Mouse (Mus musculus): ENCODE results near the gene Nsg2. TPM values are rescaled to one million over a fixed set of nuclear protein-coding genes. Genes with fewer than 3 reads are reported as not detected.

Nsg2 gene
- polyA plus RNA-seq, 1 experiment from 2014 or later, result 467 TPM

DNA sequence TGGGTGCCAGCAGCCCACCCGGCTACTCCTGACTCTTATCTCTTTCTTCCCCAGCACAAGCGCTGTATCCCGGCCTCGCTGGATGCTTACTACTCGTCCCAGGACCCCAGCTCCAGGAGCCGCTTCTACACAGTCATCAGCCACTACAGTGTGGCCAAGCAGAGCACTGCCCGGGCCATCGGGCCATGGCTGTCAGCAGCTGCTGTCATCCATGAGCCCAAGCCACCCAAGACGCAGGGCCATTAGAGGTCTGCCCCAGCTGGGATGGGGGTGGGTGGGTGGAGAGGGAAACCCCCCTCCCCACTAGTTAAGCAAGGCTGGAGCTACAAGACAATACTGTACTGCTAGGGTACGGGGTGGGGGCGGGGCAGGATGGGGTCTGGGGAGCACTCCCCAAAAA lies 57.1 kb downstream of the Nsg2 start:
- peaks cover 56% of the 10 kb centered on the region for H3K36me3 ChIP-seq
- no peak overlapping the region for H3K4me3 ChIP-seq (replicated peaks)
- WGBS, result 57% methylated on average over 11 of the region's 11 CpGs
- no peaks in the 10 kb centered on the region for H3K9me3 ChIP-seq
- H3K27me3 ChIP-seq, result peaks cover 4% of the 10 kb centered on the region; the same call in 1 of the 2 replicates
- ATAC-seq, result peak; percentile 74
- H3K9ac ChIP-seq (replicated peaks), result 0 out of 2 replicates have a peak overlapping the region, but pooled peaks have one; percentile 30
- H3K27ac ChIP-seq, result peak overlapping the region; percentile 82
- peak overlapping the region; percentile 9 for H3K4me2 ChIP-seq (replicated peaks)
- peaks cover 54% of the 10 kb centered on the region for H3K4me1 ChIP-seq (replicated peaks)

DNA sequence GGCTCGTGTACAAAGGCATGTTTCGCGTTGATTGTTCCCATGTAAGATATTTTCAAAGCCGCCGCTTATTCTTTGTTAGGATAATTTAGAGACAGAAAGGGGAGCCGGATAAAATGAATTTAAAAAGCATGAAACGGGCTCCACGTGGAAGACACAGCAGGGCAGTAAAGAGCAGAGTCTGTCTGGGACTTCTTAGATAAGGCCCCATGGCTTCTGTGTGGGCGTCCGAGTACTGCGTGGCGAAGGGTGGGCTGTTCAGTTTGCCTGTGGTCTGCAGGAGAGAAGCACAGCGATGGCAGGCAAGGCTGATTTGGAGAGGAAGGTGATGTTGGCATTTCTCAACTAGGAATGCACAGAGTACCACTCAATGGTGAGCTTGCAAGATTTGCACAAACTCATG lies 57.6 kb downstream of the Nsg2 start:
- 0 out of 2 replicates have a peak, but pooled peaks have one; percentile 47 for ATAC-seq
- peaks cover 57% of the 10 kb centered on the region for H3K4me1 ChIP-seq (replicated peaks)
- H3K4me3 ChIP-seq (replicated peaks), result no peak overlapping the region
- peak overlapping the region; percentile 9; the same call in 1 of the 2 replicates for H3K4me2 ChIP-seq (replicated peaks)
- H3K27me3 ChIP-seq, result peaks cover 4% of the 10 kb centered on the region; the same call in 1 of the 2 replicates
- H3K9me3 ChIP-seq, result no peaks in the 10 kb centered on the region
- H3K9ac ChIP-seq (replicated peaks), result no peak overlapping the region
- H3K27ac ChIP-seq, result peak overlapping the region; percentile 82
- H3K36me3 ChIP-seq, result peaks cover 56% of the 10 kb centered on the region
- 34% methylated on average over 13 of the region's 13 CpGs for WGBS

DNA sequence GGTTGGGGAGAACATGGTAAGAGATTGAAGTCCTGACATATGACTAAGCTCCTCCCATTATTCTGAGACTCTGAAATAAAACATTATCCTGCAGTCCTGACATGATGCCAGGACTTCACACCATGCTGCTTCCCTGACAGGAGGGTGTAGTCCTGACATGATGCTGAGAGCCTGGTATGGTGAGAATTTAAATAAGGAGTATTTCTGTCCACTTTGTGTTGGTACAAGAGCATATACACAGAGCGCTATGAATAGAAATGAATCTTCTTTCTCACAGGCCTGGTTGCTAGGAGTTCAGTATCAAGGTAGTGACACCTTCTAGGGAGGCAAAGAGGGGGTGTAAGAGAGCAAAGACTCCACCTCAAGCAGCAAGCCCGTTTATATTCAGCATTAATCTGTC lies 60.8 kb downstream of the Nsg2 start:
- peaks cover 60% of the 10 kb centered on the region for H3K4me1 ChIP-seq (replicated peaks)
- peaks cover 46% of the 10 kb centered on the region for H3K36me3 ChIP-seq
- H3K4me3 ChIP-seq (replicated peaks), result no peak overlapping the region
- no peaks in the 10 kb centered on the region for H3K9me3 ChIP-seq
- H3K27me3 ChIP-seq, result peaks cover 4% of the 10 kb centered on the region; the same call in 1 of the 2 replicates
- ATAC-seq, result no peak
- 0 out of 2 replicates have a peak overlapping the region, but pooled peaks have one; percentile 73 for H3K27ac ChIP-seq
- 59% methylated on average over 2 of the region's 2 CpGs for WGBS
- no peak overlapping the region for H3K9ac ChIP-seq (replicated peaks)
- H3K4me2 ChIP-seq (replicated peaks), result no peak overlapping the region

DNA sequence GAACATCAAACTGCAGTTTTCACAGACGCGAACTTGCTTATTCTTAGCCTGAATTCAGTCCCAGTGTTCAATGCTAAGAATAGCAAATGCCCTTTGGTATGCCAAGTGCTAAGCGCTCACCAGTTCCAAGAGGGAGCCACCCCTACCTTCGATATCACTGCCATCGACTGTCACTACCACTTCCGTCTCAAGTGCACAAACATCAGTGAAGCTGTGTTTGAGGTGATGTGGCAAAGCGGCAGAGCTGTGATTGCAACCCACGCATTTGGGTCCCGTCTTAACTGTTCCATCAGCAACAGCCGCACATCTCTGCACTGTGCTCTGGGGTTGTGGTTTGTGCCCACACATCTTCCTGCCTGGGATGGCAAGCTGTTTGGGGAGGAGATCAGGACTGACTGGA lies 61.6 kb downstream of the Nsg2 start:
- Histone ChIP-seq H3K4me2 (replicated peaks) (no peak overlapping the region), H3K4me3 (replicated peaks) (no peak overlapping the region), H3K27ac (peak overlapping the region; percentile 73; the same call in 1 of the 2 replicates), H3K9ac (replicated peaks) (0 out of 2 replicates have a peak overlapping the region, but pooled peaks have one; percentile 19), H3K4me1 (replicated peaks) (peaks cover 55% of the 10 kb centered on the region), H3K36me3 (peaks cover 41% of the 10 kb centered on the region), H3K9me3 (no peaks in the 10 kb centered on the region), H3K27me3 (peaks cover 4% of the 10 kb centered on the region; the same call in 1 of the 2 replicates)
- 90% methylated on average over 10 of the region's 10 CpGs for WGBS
- ATAC-seq, result no peak

DNA sequence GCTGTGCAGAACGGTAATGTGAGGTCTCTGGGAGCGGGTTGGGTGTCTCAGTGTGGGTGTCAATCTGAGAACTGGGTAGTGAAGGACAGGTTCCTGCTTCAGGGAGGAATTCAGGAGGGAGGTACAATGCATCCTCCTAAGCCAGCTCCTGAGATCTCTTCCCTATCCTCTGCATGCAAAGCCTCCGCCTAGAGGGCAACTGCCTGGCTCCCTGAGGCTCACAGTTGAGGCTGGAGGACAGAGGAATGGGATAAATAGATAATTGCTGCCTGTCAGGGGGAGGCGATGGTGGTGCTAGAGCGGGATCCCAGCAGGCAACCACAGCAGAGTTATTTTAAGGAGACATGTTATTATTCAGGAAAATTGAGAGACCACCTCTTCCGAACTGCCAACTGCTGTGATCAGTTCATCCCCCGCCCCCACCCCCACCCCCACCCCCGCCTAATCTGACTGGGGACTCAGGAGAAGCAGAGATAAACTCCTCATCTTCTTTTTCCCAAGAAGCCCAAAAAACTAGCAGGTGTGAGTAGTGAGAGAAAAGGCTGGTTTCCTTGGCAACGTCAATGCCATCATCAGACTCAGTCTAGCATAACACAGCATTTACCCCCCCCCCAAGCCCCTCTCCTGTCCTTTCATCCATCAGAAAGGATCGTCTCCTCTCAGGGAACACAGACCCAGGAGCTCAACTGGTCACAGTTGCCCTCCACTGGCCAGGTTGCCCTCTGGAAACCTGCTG lies 63.7 kb downstream of the Nsg2 start:
- H3K4me2 ChIP-seq (replicated peaks), result peak overlapping the region; percentile 11
- peak; percentile 77 for ATAC-seq
- peaks cover 24% of the 10 kb centered on the region for H3K36me3 ChIP-seq
- H3K9ac ChIP-seq (replicated peaks), result peak overlapping the region; percentile 51
- 6% methylated on average over 10 of the region's 10 CpGs for WGBS
- peak overlapping the region; percentile 90 for H3K27ac ChIP-seq
- H3K27me3 ChIP-seq, result peaks cover 4% of the 10 kb centered on the region; the same call in 1 of the 2 replicates
- peaks cover 48% of the 10 kb centered on the region for H3K4me1 ChIP-seq (replicated peaks)
- no peak overlapping the region for H3K4me3 ChIP-seq (replicated peaks)
- no peaks in the 10 kb centered on the region for H3K9me3 ChIP-seq

DNA sequence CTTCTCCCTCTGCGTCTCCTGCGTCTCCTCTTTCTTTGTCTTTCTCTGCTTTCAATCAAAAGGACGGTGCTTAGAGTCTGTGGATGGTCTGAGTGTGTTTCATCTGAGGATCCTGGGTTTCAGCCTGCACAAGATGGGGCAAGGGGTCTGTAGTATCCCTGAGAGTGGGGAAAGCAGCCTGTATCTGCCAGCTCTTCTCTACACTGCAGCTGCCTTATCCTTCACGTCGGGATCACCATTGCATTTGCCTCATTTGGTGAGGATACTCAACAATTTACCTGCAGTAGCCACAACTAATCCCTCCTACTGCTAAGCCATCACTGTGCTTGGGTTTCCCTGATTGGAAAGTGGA lies 64.2 kb downstream of the Nsg2 start:
- Histone ChIP-seq H3K9me3 (no peaks in the 10 kb centered on the region), H3K27ac (peak overlapping the region; percentile 90), H3K9ac (replicated peaks) (peak overlapping the region; percentile 21; the same call in 1 of the 2 replicates), H3K4me3 (replicated peaks) (no peak overlapping the region), H3K4me1 (replicated peaks) (peaks cover 54% of the 10 kb centered on the region), H3K36me3 (peaks cover 18% of the 10 kb centered on the region), H3K4me2 (replicated peaks) (peak overlapping the region; percentile 11; the same call in 1 of the 2 replicates), H3K27me3 (peaks cover 3% of the 10 kb centered on the region; the same call in 1 of the 2 replicates)
- WGBS, result 3% methylated on average over 5 of the region's 5 CpGs
- ATAC-seq, result peak; percentile 48

DNA sequence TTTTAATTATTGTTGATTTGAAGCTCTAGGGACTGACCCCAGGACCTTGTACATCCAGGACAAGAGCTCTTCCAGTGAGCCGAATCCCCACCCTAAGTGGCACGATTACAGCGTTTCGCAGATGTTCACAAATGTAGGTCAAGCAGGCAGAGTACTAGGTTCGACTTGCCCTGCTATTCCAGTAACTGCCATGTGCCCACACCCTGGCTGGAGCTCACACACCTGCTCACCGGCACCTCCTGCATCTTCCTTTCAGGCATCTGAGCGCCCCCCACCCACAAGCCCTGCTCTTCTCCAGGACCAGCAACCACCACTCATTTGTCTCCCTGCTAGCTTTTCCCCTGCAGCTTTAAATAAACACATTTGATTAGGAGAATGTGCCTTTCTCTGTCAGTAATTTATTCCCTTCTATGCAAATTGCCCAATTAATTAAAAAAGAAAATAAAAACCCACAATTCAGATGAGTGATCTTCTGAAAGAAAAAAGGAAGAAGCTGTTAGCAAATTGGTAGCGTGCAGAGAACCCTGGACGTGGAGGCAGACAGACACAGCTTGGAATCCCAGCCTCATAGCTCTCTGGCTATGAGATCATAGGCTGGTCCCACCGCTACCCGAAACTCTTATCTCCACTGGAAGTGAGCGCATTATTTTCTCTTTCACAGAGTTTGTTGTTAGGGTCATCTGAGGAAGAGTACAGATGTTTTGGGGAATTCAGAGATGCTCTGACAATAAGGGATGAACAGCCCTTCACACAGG lies 68.7 kb downstream of the Nsg2 start:
- peaks cover 34% of the 10 kb centered on the region for H3K4me1 ChIP-seq (replicated peaks)
- peak overlapping the region; percentile 66 for H3K27ac ChIP-seq
- no peaks in the 10 kb centered on the region for H3K36me3 ChIP-seq
- no peaks in the 10 kb centered on the region for H3K27me3 ChIP-seq
- 64% methylated on average over 12 of the region's 12 CpGs for WGBS
- no peaks in the 10 kb centered on the region for H3K9me3 ChIP-seq
- no peak overlapping the region for H3K4me3 ChIP-seq (replicated peaks)
- peak; percentile 20; the same call in 1 of the 2 replicates for ATAC-seq
- no peak overlapping the region for H3K9ac ChIP-seq (replicated peaks)
- H3K4me2 ChIP-seq (replicated peaks), result no peak overlapping the region

DNA sequence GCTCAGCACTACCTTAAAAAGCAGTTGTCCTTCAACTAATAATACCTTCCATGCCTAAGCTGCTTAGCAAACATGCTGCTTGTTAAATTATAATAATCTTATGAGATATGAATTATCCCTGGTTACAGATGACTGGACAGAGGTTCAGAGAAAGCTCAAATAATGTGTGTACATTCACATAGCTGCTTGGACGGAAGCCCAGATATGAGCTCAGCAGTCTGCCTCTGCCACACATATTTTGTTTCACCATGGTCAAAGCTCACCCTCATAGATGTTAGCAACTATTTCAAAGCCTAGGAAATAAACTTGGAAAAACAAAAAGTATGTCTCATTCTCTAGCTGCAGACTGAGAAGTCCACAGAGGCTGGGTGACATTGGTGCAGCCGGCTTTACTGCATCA lies 74.9 kb downstream of the Nsg2 start:
- ATAC-seq, result no peak
- H3K4me1 ChIP-seq (replicated peaks), result peaks cover 5% of the 10 kb centered on the region
- H3K9me3 ChIP-seq, result no peaks in the 10 kb centered on the region
- no peak overlapping the region for H3K27ac ChIP-seq
- no peak overlapping the region for H3K9ac ChIP-seq (replicated peaks)
- H3K4me3 ChIP-seq (replicated peaks), result no peak overlapping the region
- 94% methylated on average over 2 of the region's 2 CpGs for WGBS
- no peak overlapping the region for H3K4me2 ChIP-seq (replicated peaks)
- H3K27me3 ChIP-seq, result no peaks in the 10 kb centered on the region
- no peaks in the 10 kb centered on the region for H3K36me3 ChIP-seq

DNA sequence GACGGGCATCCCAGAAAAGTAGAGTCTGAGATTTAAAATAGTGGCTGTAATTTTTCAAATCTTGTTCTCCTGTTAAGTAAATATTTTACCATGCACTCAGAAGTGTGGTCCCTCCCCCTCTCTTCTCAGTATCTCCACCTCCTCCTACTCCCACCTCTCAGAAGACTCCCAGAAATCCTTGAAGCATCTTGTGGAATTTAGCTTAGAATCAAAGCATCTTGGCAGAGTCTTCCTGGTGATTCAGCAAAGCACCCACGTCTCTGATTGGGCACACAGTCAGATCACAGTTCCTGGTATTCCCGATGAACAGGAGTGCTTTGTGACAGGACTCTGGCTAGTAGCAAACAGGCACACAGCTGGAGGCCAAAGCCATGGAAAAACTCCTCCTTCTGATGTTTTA lies 83.2 kb downstream of the Nsg2 start:
- H3K9ac ChIP-seq (replicated peaks), result no peak overlapping the region
- WGBS, result 70% methylated on average over 3 of the region's 3 CpGs
- H3K4me1 ChIP-seq (replicated peaks), result peaks cover 27% of the 10 kb centered on the region
- H3K27ac ChIP-seq, result no peak overlapping the region
- no peaks in the 10 kb centered on the region for H3K9me3 ChIP-seq
- H3K36me3 ChIP-seq, result no peaks in the 10 kb centered on the region
- no peak overlapping the region for H3K4me2 ChIP-seq (replicated peaks)
- ATAC-seq, result no peak
- H3K27me3 ChIP-seq, result no peaks in the 10 kb centered on the region
- H3K4me3 ChIP-seq (replicated peaks), result no peak overlapping the region

DNA sequence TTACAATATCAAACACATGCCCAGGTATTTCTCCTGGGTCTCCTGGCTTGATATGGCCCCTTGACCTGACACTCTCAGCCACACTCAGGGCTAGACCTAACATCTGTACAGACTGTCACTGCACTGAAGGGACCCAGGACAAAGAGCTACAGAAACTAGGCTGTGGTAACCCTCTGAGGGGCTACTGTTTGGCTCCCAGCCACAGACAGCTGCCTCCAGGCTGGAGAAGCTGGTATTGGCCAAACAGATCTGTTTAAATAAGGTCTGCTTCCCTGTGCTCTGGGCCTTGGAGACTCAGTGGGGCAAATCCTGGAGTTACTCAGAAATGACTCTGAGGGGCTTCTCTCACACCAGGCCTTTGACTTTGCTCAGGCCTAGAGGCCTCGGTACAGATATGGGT lies 86.3 kb downstream of the Nsg2 start:
- H3K4me1 ChIP-seq (replicated peaks), result peaks cover 33% of the 10 kb centered on the region
- H3K9ac ChIP-seq (replicated peaks), result no peak overlapping the region
- WGBS, result 56% methylated on average over 1 of the region's 1 CpGs
- no peak overlapping the region for H3K4me3 ChIP-seq (replicated peaks)
- peak; percentile 24 for ATAC-seq
- H3K9me3 ChIP-seq, result no peaks in the 10 kb centered on the region
- H3K27me3 ChIP-seq, result no peaks in the 10 kb centered on the region
- no peaks in the 10 kb centered on the region for H3K36me3 ChIP-seq
- no peak overlapping the region for H3K4me2 ChIP-seq (replicated peaks)
- peak overlapping the region; percentile 97 for H3K27ac ChIP-seq

DNA sequence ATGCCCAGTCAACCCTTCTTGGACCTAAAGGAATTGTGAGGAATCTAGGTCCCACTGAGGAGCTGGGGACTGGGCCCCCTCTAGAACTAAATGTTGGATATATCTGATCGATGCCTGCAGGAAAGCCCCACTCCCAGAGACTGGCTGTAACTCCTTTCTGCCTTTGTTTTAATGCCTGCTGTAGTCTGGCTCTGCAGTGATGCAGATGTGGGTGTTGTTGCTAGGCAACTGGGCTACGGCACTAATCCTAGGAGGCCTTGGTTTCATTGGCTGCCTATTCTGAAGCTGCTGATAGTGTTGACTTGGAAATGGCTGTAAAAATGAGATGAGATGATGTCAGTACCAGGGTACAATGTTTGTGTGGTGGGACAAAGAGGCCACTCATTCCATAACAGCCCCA lies 87.1 kb downstream of the Nsg2 start:
- peak; percentile 97 for ATAC-seq
- Histone ChIP-seq H3K27me3 (no peaks in the 10 kb centered on the region), H3K4me2 (replicated peaks) (peak overlapping the region; percentile 19; the same call in 1 of the 2 replicates), H3K9ac (replicated peaks) (peak overlapping the region; percentile 36; the same call in 1 of the 2 replicates), H3K9me3 (no peaks in the 10 kb centered on the region), H3K36me3 (no peaks in the 10 kb centered on the region), H3K4me1 (replicated peaks) (peaks cover 33% of the 10 kb centered on the region), H3K27ac (peak overlapping the region; percentile 97), H3K4me3 (replicated peaks) (no peak overlapping the region)
- WGBS, result 2% methylated on average over 2 of the region's 2 CpGs

Data from midbrain, embryonic 13.5 days (tissue).